Mouse (Mus musculus) lung, embryonic 14.5 days (tissue): ENCODE data around the gene Unc45a. TPM values are rescaled to one million over a fixed set of nuclear protein-coding genes. Genes with fewer than 3 reads are reported as not detected.

ENCODE experiments used
- ATAC-seq: fragments of 200-750 bp; cut with Nextera tagmentation; 2 replicates; pipeline ENCODE4 v1.8.0; 2017; ENCODE audit warnings: mild to moderate bottlenecking, moderate TSS enrichment, moderate library complexity; ENCODE audit not compliant: insufficient read depth
- DNase-seq: peaks from one replicate; pipeline ENCODE4 v3.0.0-alpha.2; 2015
- H3K27ac ChIP-seq: fragments of 300-500 bp; sonication (generic); 2 replicates; pipeline ENCODE4 v1.5.1; 2014; ENCODE audit warnings: low read depth, mild to moderate bottlenecking, moderate library complexity
- H3K27me3 ChIP-seq: fragments of 300-500 bp; sonication (generic); 2 replicates; pipeline ENCODE4 v1.6.1; 2014; ENCODE audit warnings: low read length, control low read depth; ENCODE audit not compliant: insufficient read depth
- H3K36me3 ChIP-seq: fragments of 300-500 bp; sonication (generic); 2 replicates; pipeline ENCODE4 v1.6.1; 2014; ENCODE audit warnings: control low read depth; ENCODE audit not compliant: insufficient read depth
- H3K4me1 ChIP-seq: fragments of 300-500 bp; sonication (generic); 2 replicates; pipeline ENCODE4 v1.6.1; 2014; ENCODE audit warnings: antibody characterized with exemption, control low read depth; ENCODE audit not compliant: insufficient read depth
- H3K4me2 ChIP-seq: fragments of 300-500 bp; sonication (generic); 2 replicates; pipeline ENCODE4 v1.6.1; 2014; ENCODE audit warnings: mild to moderate bottlenecking
- H3K4me3 ChIP-seq: fragments of 300-500 bp; sonication (generic); 2 replicates; pipeline ENCODE4 v1.5.1; 2014; ENCODE audit warnings: low read depth, low read length
- H3K9ac ChIP-seq: fragments of 300-500 bp; sonication (generic); 2 replicates; pipeline ENCODE4 v1.6.1; 2014
- H3K9me3 ChIP-seq: fragments of 300-500 bp; sonication (generic); 2 replicates; pipeline ENCODE4 v1.6.1; 2016; ENCODE audit warnings: low read depth, low read length, control low read depth
- CTCF ChIP-seq: IDR thresholded peaks from 2 replicates; pipeline ENCODE4 v1.5.1; 2016; ENCODE audit warnings: antibody characterized with exemption, low read depth
- WGBS: fragments of 180-500 bp; shearing (Covaris S2); extraction: QIAGEN DNeasy Blood & Tissue Kit; methylation state at CpG from one replicate; pipeline ENCODE4 v1.1.7; 2014; 5-methylcytosine and 5-hydroxymethylcytosine counted together
- polyA plus RNA-seq: library from polyadenylated mRNA; unstranded; fragments of >200 nt; fragmentation: Nextera tagmentation; extraction: Ambion mirVana; gene quantifications from 2 replicates; pipeline ENCODE4 v1.2.1, GENCODE M21; 2014

Unc45a gene
- polyA plus RNA-seq, 1 experiment from 2014 or later: 34.3 TPM

GRCm38 (mm10) chr7:80377471-80377870 is 36.7 kb upstream of the Unc45a start:
- H3K36me3 ChIP-seq: 0 out of 2 replicates have a peak, but pooled peaks cover under 1% of the 10 kb centered on the region
- DNase-seq (peak; percentile 79), ATAC-seq (no peak)
- H3K9ac ChIP-seq: no peak overlapping the region
- peak; percentile 86 for TF ChIP-seq CTCF
- no peaks in the 10 kb centered on the region for H3K4me1 ChIP-seq
- 23% methylated on average over 6 of the region's 6 CpGs for WGBS
- no peak overlapping the region for H3K4me3 ChIP-seq
- H3K27me3 ChIP-seq: no peaks in the 10 kb centered on the region
- no peak overlapping the region for H3K4me2 ChIP-seq
- no peaks in the 10 kb centered on the region for H3K9me3 ChIP-seq
- no peak overlapping the region for H3K27ac ChIP-seq

GRCm38 (mm10) chr7:80376192-80376591 is 35.4 kb upstream of the Unc45a start:
- TF ChIP-seq CTCF: no peak
- H3K4me1 ChIP-seq: no peaks in the 10 kb centered on the region
- ATAC-seq (no peak), DNase-seq (no peak)
- H3K27ac ChIP-seq: no peak overlapping the region
- H3K9me3 ChIP-seq: no peaks in the 10 kb centered on the region
- WGBS: 72% methylated on average over 10 of the region's 10 CpGs
- H3K9ac ChIP-seq: no peak overlapping the region
- H3K27me3 ChIP-seq: no peaks in the 10 kb centered on the region
- H3K4me2 ChIP-seq: no peak overlapping the region
- H3K36me3 ChIP-seq: no peaks in the 10 kb centered on the region
- no peak overlapping the region for H3K4me3 ChIP-seq

- Histone ChIP-seq H3K27me3 (no peaks in the 10 kb centered on the region), H3K27ac (no peak overlapping the region), H3K4me1 (no peaks in the 10 kb centered on the region), H3K4me3 (no peak overlapping the region), H3K36me3 (no peaks in the 10 kb centered on the region), H3K9me3 (no peaks in the 10 kb centered on the region), H3K4me2 (no peak overlapping the region), H3K9ac (no peak overlapping the region)
- ATAC-seq: no peak
- DNase-seq: no peak
- TF ChIP-seq CTCF: no peak
- 68% methylated on average over 9 of the region's 9 CpGs for WGBS
Measured at GRCm38 (mm10) chr7:80375376-80376039, 34.7 kb upstream of the Unc45a start.

- WGBS: 80% methylated on average over 3 of the region's 3 CpGs
- Histone ChIP-seq H3K9ac (no peak overlapping the region), H3K4me3 (no peak overlapping the region), H3K27ac (no peak overlapping the region), H3K36me3 (no peaks in the 10 kb centered on the region), H3K27me3 (no peaks in the 10 kb centered on the region), H3K4me2 (no peak overlapping the region), H3K4me1 (peaks cover 4% of the 10 kb centered on the region; the same call in 1 of the 2 replicates), H3K9me3 (no peaks in the 10 kb centered on the region)
- DNase-seq (no peak), ATAC-seq (no peak)
- TF ChIP-seq CTCF: no peak
Measured at GRCm38 (mm10) chr7:80374733-80375132, 33.9 kb upstream of the Unc45a start.

- Histone ChIP-seq H3K27ac (no peak overlapping the region), H3K4me2 (no peak overlapping the region), H3K27me3 (no peaks in the 10 kb centered on the region), H3K36me3 (no peaks in the 10 kb centered on the region), H3K4me1 (peaks cover 5% of the 10 kb centered on the region; the same call in 1 of the 2 replicates), H3K4me3 (no peak overlapping the region), H3K9ac (no peak overlapping the region), H3K9me3 (no peaks in the 10 kb centered on the region)
- TF ChIP-seq CTCF: no peak
- DNase-seq (no peak), ATAC-seq (no peak)
- 58% methylated on average over 3 of the region's 3 CpGs for WGBS
Measured at GRCm38 (mm10) chr7:80374280-80374679, 33.5 kb upstream of the Unc45a start.

- no peak for TF ChIP-seq CTCF
- Histone ChIP-seq H3K4me3 (no peak overlapping the region), H3K4me1 (peaks cover 5% of the 10 kb centered on the region; the same call in 1 of the 2 replicates), H3K9me3 (no peaks in the 10 kb centered on the region), H3K36me3 (no peaks in the 10 kb centered on the region), H3K27ac (no peak overlapping the region), H3K9ac (no peak overlapping the region), H3K27me3 (no peaks in the 10 kb centered on the region), H3K4me2 (no peak overlapping the region)
- WGBS: 80% methylated on average over 12 of the region's 12 CpGs
- DNase-seq (no peak), ATAC-seq (no peak)
Measured at GRCm38 (mm10) chr7:80373850-80374249, 33.0 kb upstream of the Unc45a start.

- no peaks in the 10 kb centered on the region for H3K9me3 ChIP-seq
- no peak overlapping the region for H3K9ac ChIP-seq
- H3K36me3 ChIP-seq: peaks cover 3% of the 10 kb centered on the region
- ATAC-seq (no peak), DNase-seq (no peak)
- no peaks in the 10 kb centered on the region for H3K27me3 ChIP-seq
- no peak for TF ChIP-seq CTCF
- H3K27ac ChIP-seq: no peak overlapping the region
- no peak overlapping the region for H3K4me3 ChIP-seq
- peaks cover 5% of the 10 kb centered on the region; the same call in 1 of the 2 replicates for H3K4me1 ChIP-seq
- 72% methylated on average over 4 of the region's 4 CpGs for WGBS
- no peak overlapping the region for H3K4me2 ChIP-seq
Measured at GRCm38 (mm10) chr7:80373352-80373751, 32.5 kb upstream of the Unc45a start.
